Mouse (Mus musculus) midbrain, embryonic 13.5 days (tissue): Measurements from ENCODE around the gene Hyal2. TPM values are rescaled to one million over a fixed set of nuclear protein-coding genes. Genes with fewer than 3 reads are reported as not detected.

ENCODE experiments used
- ATAC-seq: fragments of 200-750 bp; cut with Nextera tagmentation; 2 replicates; pipeline ENCODE4 v1.8.0; 2017; ENCODE audit warnings: mild to moderate bottlenecking, moderate TSS enrichment, moderate library complexity
- H3K27ac ChIP-seq: fragments of 300-500 bp; sonication (generic); 2 replicates; pipeline ENCODE4 v1.5.1; 2015; ENCODE audit warnings: inconsistent platforms, mild to moderate bottlenecking, moderate library complexity
- H3K27me3 ChIP-seq: fragments of 300-500 bp; sonication (generic); 2 replicates; pipeline ENCODE4 v1.6.1; 2015; ENCODE audit warnings: mild to moderate bottlenecking, inconsistent platforms
- H3K36me3 ChIP-seq: fragments of 300-500 bp; sonication (generic); 2 replicates; pipeline ENCODE4 v1.6.1; 2015; ENCODE audit warnings: mild to moderate bottlenecking, inconsistent platforms
- H3K4me1 ChIP-seq: fragments of 300-500 bp; sonication (generic); replicated peaks from 2 replicates; pipeline ENCODE4 v1.6.1; 2015; ENCODE audit warnings: inconsistent platforms
- H3K4me2 ChIP-seq: fragments of 300-500 bp; sonication (generic); replicated peaks from 2 replicates; pipeline ENCODE4 v1.6.1; 2015; ENCODE audit warnings: moderate library complexity, mild to moderate bottlenecking, inconsistent platforms
- H3K4me3 ChIP-seq: fragments of 300-500 bp; sonication (generic); replicated peaks from 2 replicates; pipeline ENCODE4 v1.5.1; 2015; ENCODE audit warnings: mild to moderate bottlenecking, inconsistent platforms
- H3K9ac ChIP-seq: fragments of 300-500 bp; sonication (generic); replicated peaks from 2 replicates; pipeline ENCODE4 v1.6.1; 2015; ENCODE audit warnings: mild to moderate bottlenecking, inconsistent platforms
- H3K9me3 ChIP-seq: fragments of 300-500 bp; sonication (generic); 2 replicates; pipeline ENCODE4 v1.6.1; 2016; ENCODE audit warnings: mild to moderate bottlenecking, inconsistent platforms
- WGBS: fragments of 180-500 bp; shearing (Covaris S2); methylation state at CpG from one replicate; pipeline ENCODE4 v1.1.7; 2015; 5-methylcytosine and 5-hydroxymethylcytosine counted together
- polyA plus RNA-seq: library from polyadenylated mRNA; unstranded; fragments of >200 nt; fragmentation: Nextera tagmentation; extraction: Ambion mirVana; gene quantifications from 2 replicates; pipeline ENCODE4 v1.2.1, GENCODE M21; 2015

The Hyal2 gene
- polyA plus RNA-seq, 1 experiment from 2014 or later = 106 TPM

DNA sequence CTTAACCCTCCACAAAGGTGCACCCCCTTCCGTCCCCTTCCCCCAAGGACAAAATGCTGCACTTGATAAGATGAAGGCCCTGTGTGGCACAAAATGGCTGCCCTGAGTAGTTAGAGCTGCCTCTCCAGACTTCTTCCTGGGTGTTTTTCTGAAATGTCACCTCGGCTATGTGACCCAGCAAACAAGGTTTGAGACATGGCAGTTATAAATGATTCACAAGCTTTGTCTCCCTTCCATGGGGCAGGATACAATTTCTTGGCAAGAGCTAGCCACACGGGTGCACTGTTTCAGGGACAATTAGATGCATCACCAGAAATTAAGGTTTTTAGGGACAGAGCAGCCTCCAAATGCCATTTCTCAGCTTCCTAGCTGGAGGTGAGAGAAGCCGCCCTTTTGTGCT lies 27.3 kb upstream of the Hyal2 start:
- H3K27ac ChIP-seq = no peak overlapping the region
- H3K27me3 ChIP-seq = no peaks in the 10 kb centered on the region
- 81% methylated on average over 4 of the region's 4 CpGs for WGBS
- H3K4me1 ChIP-seq = peaks cover 49% of the 10 kb centered on the region
- H3K4me3 ChIP-seq = peak overlapping the region; percentile 55; the same call in 1 of the 2 replicates
- H3K9ac ChIP-seq = peak overlapping the region; percentile 77
- peak overlapping the region; percentile 87 for H3K4me2 ChIP-seq
- peaks cover 53% of the 10 kb centered on the region for H3K36me3 ChIP-seq
- H3K9me3 ChIP-seq = no peaks in the 10 kb centered on the region
- ATAC-seq = no peak

DNA sequence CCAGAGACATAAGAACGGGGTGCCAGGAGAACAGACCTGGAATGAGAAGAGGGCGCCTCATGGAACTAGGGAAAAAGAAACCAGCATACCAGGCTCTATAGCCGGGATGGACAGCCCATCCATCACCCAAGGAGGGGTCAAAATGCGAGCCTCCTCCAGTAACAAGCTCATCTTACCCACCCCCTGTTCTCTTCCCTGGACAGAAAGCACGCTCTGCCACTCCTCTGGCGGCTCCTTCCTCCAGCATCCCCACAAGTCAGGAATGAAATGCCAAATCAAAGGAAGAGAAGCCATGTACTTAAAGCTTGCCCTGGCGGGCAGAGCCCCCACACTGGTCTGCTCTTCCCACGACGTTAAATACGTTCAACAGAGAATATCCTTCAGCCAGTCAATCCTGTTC lies 26.7 kb upstream of the Hyal2 start:
- Histone ChIP-seq H3K36me3 (peaks cover 53% of the 10 kb centered on the region), H3K9me3 (no peaks in the 10 kb centered on the region), H3K27me3 (no peaks in the 10 kb centered on the region), H3K4me3 (peak overlapping the region; percentile 55), H3K4me2 (peak overlapping the region; percentile 87), H3K4me1 (peaks cover 46% of the 10 kb centered on the region), H3K9ac (peak overlapping the region; percentile 77), H3K27ac (no peak overlapping the region)
- no peak for ATAC-seq
- WGBS = 47% methylated on average over 10 of the region's 10 CpGs

DNA sequence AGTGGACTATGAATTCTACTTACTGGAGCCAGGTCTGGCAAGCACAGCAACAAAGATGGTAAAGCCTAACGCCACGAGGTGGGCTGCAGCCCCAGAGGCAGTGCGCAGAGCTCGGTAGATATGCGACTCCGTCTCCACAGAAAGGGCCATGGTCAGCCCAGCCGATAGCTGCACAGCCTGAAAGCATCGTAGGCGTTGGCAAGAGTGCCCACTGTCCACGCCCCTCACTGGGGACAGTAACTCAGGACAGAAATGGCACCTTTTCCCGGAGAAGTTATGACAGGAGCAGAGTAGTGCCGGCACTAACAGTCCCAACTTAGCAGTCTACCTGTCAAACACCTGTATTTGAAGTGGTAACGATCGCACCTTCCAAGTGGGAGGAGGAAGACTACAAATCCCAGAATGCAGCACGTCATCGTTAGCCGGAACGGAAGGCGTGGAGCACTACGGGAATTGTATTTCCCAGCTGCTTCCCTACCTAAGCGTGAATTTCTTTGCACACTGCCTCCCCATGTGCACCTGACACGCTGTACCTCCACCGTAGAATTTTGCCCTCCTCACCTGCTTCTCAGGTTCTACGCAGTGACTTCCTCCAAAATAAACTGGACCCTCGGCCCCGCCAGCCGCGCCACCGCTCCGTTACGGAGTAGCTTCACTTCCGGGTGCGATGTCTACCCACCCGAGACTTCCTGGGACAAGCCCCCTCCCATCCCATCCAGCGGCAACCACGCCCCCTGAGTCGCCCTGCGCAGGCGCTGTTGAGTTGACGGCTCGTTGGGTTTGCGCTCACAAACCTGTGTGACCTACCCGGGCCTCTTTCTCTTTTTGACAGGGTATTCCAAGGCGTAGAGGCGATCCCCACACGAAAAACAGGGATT lies 26.0 kb upstream of the Hyal2 start, which contains the start of the genes Cyb561d2 and Nprl2:
Gene Cyb561d2 (minus strand): TSS at position 720 of the 878 bp plus-strand sequence.
Gene Nprl2 (plus strand): TSS at position 753 of the 878 bp plus-strand sequence.
- Histone ChIP-seq H3K9ac (peak within 1 kb of the TSS; percentile 77), H3K9me3 (no peaks in the 10 kb centered on the region), H3K4me1 (peaks cover 46% of the 10 kb centered on the region), H3K4me3 (peak within 1 kb of the TSS; percentile 55), H3K27me3 (no peaks in the 10 kb centered on the region), H3K27ac (peak within 1 kb of the TSS; percentile 60), H3K36me3 (peaks cover 53% of the 10 kb centered on the region), H3K4me2 (peak within 1 kb of the TSS; percentile 87)
- peak; percentile 86 for ATAC-seq
- under 1% methylated on average over 46 of the region's 46 CpGs for WGBS

DNA sequence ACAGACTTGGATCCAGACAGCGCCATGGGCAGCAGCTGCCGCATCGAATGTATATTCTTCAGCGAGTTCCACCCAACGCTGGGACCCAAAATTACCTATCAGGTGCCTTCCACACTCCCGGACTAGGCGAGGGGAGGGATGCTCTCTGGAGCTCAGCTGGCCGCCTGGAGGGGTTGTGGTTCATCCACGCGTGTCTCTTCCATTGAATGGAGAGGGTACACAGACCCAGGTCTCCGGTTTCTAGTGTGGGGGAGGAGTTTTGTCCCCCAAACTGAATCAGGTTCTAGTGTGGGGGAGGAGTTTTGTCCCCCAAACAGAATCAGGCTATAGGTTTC lies 25.4 kb upstream of the Hyal2 start:
- H3K9ac ChIP-seq = peak overlapping the region; percentile 77
- under 1% methylated on average over 11 of the region's 11 CpGs for WGBS
- H3K4me3 ChIP-seq = peak overlapping the region; percentile 55
- H3K36me3 ChIP-seq = peaks cover 53% of the 10 kb centered on the region
- H3K9me3 ChIP-seq = no peaks in the 10 kb centered on the region
- ATAC-seq = peak; percentile 13
- no peaks in the 10 kb centered on the region for H3K27me3 ChIP-seq
- peak overlapping the region; percentile 87 for H3K4me2 ChIP-seq
- peaks cover 46% of the 10 kb centered on the region for H3K4me1 ChIP-seq
- H3K27ac ChIP-seq = peak overlapping the region; percentile 60

DNA sequence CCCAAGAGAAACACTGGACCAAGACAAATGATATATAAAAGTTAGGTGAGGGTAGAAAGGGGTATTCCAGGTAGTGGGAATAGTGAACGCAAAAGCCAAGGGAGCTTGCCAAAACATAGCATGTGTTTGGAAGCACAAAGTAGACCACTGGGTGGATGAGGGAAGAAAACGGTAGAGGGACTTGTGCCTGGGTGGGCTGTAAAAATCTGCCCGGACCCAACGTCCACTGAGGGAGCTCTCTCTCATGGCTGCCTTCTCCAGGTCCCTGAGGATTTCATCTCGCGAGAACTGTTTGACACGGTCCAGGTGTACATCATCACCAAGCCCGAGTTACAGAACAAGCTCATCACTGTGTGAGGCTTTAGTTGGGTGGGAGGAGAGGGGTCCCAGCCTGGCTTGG lies 25.0 kb upstream of the Hyal2 start:
- H3K4me2 ChIP-seq = peak overlapping the region; percentile 87
- no peak overlapping the region for H3K27ac ChIP-seq
- H3K27me3 ChIP-seq = peaks cover 4% of the 10 kb centered on the region; the same call in 1 of the 2 replicates
- ATAC-seq = no peak
- 41% methylated on average over 8 of the region's 8 CpGs for WGBS
- no peaks in the 10 kb centered on the region for H3K9me3 ChIP-seq
- peaks cover 46% of the 10 kb centered on the region for H3K4me1 ChIP-seq
- H3K9ac ChIP-seq = peak overlapping the region; percentile 77
- H3K36me3 ChIP-seq = peaks cover 49% of the 10 kb centered on the region
- peak overlapping the region; percentile 55 for H3K4me3 ChIP-seq

DNA sequence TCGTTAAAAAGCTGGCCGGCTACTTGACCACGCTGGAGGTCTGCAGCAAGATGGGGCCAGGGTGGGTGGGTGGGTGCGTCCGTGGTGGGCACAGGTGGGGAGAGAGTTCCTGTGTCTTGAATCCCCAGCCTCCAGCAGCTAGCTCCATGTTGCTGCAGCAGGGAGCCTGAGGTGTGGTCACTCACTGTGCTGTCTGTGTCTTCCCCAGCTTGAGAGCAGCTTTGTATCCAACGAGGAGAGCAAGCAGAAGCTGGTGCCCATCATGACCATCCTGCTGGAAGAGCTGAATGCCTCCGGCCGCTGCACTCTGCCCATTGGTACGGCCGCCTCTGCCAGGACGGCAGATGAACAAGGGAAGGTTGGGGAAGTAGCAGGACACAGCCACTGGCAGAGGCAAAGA lies 24.4 kb upstream of the Hyal2 start:
- H3K4me3 ChIP-seq = peak overlapping the region; percentile 55; the same call in 1 of the 2 replicates
- no peak overlapping the region for H3K27ac ChIP-seq
- no peaks in the 10 kb centered on the region for H3K9me3 ChIP-seq
- ATAC-seq = no peak
- peaks cover 45% of the 10 kb centered on the region for H3K4me1 ChIP-seq
- WGBS = 88% methylated on average over 11 of the region's 11 CpGs
- H3K27me3 ChIP-seq = peaks cover 9% of the 10 kb centered on the region
- H3K4me2 ChIP-seq = peak overlapping the region; percentile 87; the same call in 1 of the 2 replicates
- peaks cover 43% of the 10 kb centered on the region for H3K36me3 ChIP-seq
- H3K9ac ChIP-seq = no peak overlapping the region

DNA sequence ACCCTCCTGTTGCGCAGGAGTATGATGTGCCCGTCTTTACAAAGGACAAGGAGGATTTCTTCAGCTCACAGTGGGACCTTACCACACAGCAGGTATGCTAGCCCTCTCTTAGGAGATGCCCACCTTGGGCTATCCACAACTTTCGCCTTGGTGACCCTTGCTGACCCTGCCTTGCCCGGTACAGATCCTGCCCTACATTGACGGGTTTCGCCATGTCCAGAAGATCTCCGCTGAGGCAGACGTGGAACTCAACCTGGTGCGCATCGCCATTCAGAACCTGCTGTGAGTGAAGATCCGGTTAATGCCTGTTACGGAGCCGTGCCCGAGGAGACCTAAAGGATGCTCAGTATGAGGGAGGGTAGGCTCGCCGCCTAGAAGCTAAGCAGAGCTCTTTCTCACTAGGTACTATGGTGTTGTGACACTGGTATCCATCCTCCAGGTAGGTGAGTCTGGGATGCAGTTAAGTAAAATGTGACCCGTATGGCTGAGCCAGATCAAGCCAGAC lies 23.5 kb upstream of the Hyal2 start:
- Histone ChIP-seq H3K9me3 (no peaks in the 10 kb centered on the region), H3K4me2 (no peak overlapping the region), H3K9ac (no peak overlapping the region), H3K4me3 (no peak overlapping the region), H3K36me3 (peaks cover 34% of the 10 kb centered on the region), H3K27me3 (peaks cover 19% of the 10 kb centered on the region), H3K27ac (no peak overlapping the region), H3K4me1 (peaks cover 45% of the 10 kb centered on the region)
- 96% methylated on average over 17 of the region's 17 CpGs for WGBS
- no peak for ATAC-seq

DNA sequence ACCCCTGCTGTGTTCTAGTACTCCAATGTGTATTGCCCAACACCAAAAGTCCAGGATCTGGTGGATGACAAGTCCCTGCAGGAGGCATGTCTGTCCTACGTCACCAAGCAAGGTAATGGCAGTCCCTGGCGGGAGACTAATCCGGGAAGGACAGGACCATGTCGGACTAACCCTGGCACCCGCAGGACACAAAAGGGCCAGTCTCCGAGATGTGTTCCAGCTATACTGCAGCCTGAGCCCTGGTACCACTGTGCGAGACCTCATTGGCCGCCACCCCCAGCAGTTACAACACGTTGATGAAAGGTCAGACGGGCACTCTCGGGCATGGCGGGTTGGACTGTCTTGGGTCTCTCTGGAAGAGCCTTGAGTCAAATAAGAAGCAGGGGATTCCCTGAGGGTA lies 23.0 kb upstream of the Hyal2 start:
- no peak for ATAC-seq
- H3K4me3 ChIP-seq = no peak overlapping the region
- H3K27me3 ChIP-seq = peaks cover 24% of the 10 kb centered on the region
- no peak overlapping the region for H3K9ac ChIP-seq
- H3K9me3 ChIP-seq = no peaks in the 10 kb centered on the region
- H3K4me1 ChIP-seq = peaks cover 45% of the 10 kb centered on the region
- H3K4me2 ChIP-seq = no peak overlapping the region
- H3K27ac ChIP-seq = no peak overlapping the region
- WGBS = 93% methylated on average over 12 of the region's 12 CpGs
- peaks cover 29% of the 10 kb centered on the region for H3K36me3 ChIP-seq

DNA sequence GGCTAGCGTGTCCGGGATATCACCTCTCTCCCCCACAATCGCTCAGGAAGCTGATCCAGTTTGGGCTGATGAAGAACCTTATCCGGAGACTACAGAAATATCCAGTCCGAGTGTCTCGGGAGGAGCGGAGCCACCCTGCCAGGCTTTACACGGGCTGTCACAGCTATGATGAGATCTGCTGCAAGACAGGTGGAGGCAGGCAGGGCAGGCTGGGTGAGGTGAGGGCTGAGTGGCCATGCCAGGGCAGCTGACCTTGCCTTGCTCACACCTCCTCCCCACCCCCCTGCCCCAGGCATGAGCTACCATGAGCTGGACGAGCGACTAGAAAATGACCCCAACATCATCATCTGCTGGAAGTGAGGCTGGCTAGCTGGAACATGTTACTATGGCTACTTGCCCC lies 22.5 kb upstream of the Hyal2 start:
- 91% methylated on average over 10 of the region's 10 CpGs for WGBS

DNA sequence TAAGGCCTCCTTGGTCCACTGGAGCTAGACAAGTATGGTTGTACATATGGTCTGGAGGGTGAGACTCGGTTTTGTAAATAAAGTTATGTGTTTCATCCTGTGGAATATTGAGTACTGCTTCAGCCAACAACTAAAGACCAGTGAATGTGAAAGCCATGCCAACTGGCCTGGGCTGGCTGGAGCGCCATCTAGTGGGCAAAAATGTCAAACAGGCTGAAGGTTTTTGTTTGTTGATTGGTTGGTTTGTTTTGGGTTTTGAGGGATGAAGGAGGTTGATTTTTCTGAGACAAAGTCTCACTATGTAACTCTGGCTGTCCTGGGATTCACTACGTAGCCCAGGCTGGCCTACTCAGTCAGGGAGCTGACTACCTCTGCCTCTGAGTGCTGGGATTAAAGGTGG lies 22.1 kb upstream of the Hyal2 start:
- H3K27me3 ChIP-seq = peaks cover 32% of the 10 kb centered on the region
- 5% methylated on average over 3 of the region's 3 CpGs for WGBS

More for the DNA sequence above, 22.5 kb upstream of the Hyal2 start:
- Histone ChIP-seq H3K4me3 (no peak overlapping the region), H3K4me2 (no peak overlapping the region), H3K9ac (no peak overlapping the region), H3K27ac (no peak overlapping the region), H3K4me1 (peaks cover 43% of the 10 kb centered on the region), H3K36me3 (peaks cover 24% of the 10 kb centered on the region), H3K27me3 (peaks cover 28% of the 10 kb centered on the region), H3K9me3 (no peaks in the 10 kb centered on the region)
- no peak for ATAC-seq

DNA sequence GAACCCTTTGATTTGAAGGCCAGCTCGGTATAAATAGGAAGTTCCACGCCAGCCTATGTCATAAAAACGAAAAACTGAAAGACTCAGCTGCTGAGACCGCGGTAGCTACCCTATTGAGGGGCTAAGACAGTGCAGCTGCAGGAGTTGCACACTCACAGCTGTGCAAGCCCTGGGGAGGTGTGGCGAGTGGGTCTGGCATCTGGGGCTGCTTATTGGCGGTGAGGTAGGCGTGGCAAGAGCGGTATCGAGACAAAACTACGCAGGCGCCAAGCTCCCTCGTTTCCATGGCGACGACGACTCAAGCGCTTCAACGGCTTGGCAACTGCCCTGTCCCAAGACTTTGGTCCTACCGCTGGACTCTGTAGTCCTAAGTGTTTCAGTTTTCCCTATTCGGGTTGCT lies 20.7 kb upstream of the Hyal2 start, which contains the start of gene Zmynd10:
Gene Zmynd10 (plus strand): TSS at position 273 of the 400 bp plus-strand sequence.
- Histone ChIP-seq H3K36me3 (peaks cover 21% of the 10 kb centered on the region), H3K27ac (peak within 1 kb of the TSS; percentile 67), H3K27me3 (peaks cover 47% of the 10 kb centered on the region), H3K9me3 (no peaks in the 10 kb centered on the region), H3K4me2 (peak within 1 kb of the TSS; percentile 53), H3K4me1 (peaks cover 46% of the 10 kb centered on the region), H3K9ac (peak within 1 kb of the TSS; percentile 54), H3K4me3 (peak within 1 kb of the TSS; percentile 26)
- 3% methylated on average over 20 of the region's 20 CpGs for WGBS
- peak; percentile 59 for ATAC-seq

More for the DNA sequence above, 22.1 kb upstream of the Hyal2 start:
- H3K36me3 ChIP-seq = peaks cover 21% of the 10 kb centered on the region
- no peak overlapping the region for H3K4me2 ChIP-seq
- H3K27ac ChIP-seq = no peak overlapping the region
- H3K9me3 ChIP-seq = no peaks in the 10 kb centered on the region
- no peak overlapping the region for H3K9ac ChIP-seq
- peaks cover 41% of the 10 kb centered on the region for H3K4me1 ChIP-seq
- no peak for ATAC-seq
- H3K4me3 ChIP-seq = no peak overlapping the region

DNA sequence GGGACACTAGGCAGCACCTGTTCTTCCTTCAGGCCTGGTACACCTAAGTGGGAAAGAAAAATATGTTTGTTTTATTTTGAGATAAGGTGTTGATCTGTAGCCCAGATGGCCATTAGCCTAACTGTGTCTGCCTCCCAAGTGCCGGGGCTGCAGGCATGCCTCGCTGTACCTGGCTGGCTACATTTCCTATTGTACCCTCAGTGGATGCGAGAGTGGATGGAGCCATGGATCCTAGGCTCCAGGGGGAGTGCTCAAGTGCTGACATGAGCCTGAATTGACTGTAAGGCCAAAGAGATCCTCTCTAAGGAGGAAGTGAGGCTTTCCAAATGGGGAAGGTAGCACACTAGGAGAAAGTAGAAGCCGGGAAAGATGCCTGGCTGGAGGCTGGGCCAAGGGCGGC lies 19.8 kb upstream of the Hyal2 start:
- WGBS = 80% methylated on average over 5 of the region's 5 CpGs
- peaks cover 41% of the 10 kb centered on the region for H3K4me1 ChIP-seq

More for the DNA sequence above, 19.8 kb upstream of the Hyal2 start:
- no peak for ATAC-seq
- no peaks in the 10 kb centered on the region for H3K9me3 ChIP-seq
- H3K4me2 ChIP-seq = peak overlapping the region; percentile 53; the same call in 1 of the 2 replicates
- no peak overlapping the region for H3K4me3 ChIP-seq
- peak overlapping the region; percentile 54 for H3K9ac ChIP-seq
- no peak overlapping the region for H3K27ac ChIP-seq
- peaks cover 21% of the 10 kb centered on the region for H3K36me3 ChIP-seq
- peaks cover 56% of the 10 kb centered on the region for H3K27me3 ChIP-seq
